Mouse (Mus musculus) bone marrow, adult 2 months (tissue): ENCODE measurements around the gene Zfp687. TPM values are rescaled to one million over a fixed set of nuclear protein-coding genes. Genes with fewer than 3 reads are reported as not detected.

Experiments used
- H3K27ac ChIP-seq: fragments of 200-500 bp; 2 replicates; pipeline ENCODE4 v1.5.1; 2012; ENCODE audit warnings: low read depth, mild to moderate bottlenecking, control low read depth, inconsistent platforms, low read length; ENCODE audit not compliant: control insufficient read depth, poor library complexity, insufficient read depth
- H3K4me1 ChIP-seq: fragments of 200-500 bp; 2 replicates; pipeline ENCODE4 v1.6.1; 2011; ENCODE audit warnings: low read length; ENCODE audit not compliant: control insufficient read depth, insufficient read depth
- H3K4me3 ChIP-seq: fragments of 200-500 bp; replicated peaks from 2 replicates; pipeline ENCODE3; 2011; ENCODE audit warnings: mild to moderate bottlenecking, low read depth, low read length, control low read depth; ENCODE audit not compliant: control insufficient read depth
- CTCF ChIP-seq: fragments of 200-500 bp; IDR thresholded peaks from 2 replicates; pipeline ENCODE4 v1.5.1; 2011; ENCODE audit warnings: low read length, control low read depth; ENCODE audit not compliant: control insufficient read depth, insufficient read depth
- POLR2A ChIP-seq: fragments of 200-500 bp; IDR thresholded peaks from 2 replicates; pipeline ENCODE4 v1.6.1; 2011; ENCODE audit warnings: low read depth, mild to moderate bottlenecking, control low read depth, low read length, borderline replicate concordance; ENCODE audit not compliant: control insufficient read depth
- WGBS: fragments of 180-500 bp; shearing (Covaris S2); methylation state at CpG from one replicate; pipeline ENCODE4 v1.1.7; 2018; 5-methylcytosine and 5-hydroxymethylcytosine counted together
- polyA plus RNA-seq: library from polyadenylated mRNA; stranded (reverse); fragments of >200 nt; gene quantifications from 2 replicates; pipeline ENCODE4 v1.2.4, GENCODE M21; 2011; ENCODE audit warnings: low replicate concordance; ENCODE audit not compliant: missing spikeins, insufficient read depth, insufficient read length

Zfp687 gene
- polyA plus RNA-seq, 1 experiment: 21.1 TPM

DNA sequence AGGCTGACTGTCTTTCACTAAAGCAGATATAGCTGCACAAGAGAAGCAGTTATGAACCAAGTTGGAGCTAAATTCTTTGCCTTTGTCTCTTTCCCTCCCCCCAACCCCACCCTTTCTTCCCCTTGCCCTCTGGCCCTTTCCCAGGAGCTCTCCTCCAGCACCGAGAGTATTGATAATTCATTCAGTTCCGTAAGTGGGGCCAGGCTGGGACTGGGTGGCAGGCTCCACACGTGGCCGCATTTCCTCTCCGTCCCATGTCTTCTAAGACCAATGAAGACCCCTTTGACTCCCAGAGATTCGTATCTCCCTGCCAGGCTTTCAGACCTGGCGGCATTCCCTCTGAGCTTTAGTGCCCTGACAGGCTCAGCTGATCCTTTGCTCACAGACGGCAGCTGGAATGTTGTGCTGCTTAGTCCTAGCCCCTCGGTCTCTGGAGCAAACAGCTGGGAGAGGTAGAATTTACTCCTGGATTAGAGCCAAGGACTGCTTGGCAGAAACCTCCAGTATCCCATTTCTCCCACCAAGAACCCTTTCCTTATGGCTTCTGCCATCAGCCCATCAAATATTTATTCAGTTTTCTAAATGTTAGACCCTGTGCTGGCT lies 26.0 kb downstream of the Zfp687 start:
- Histone ChIP-seq H3K4me1 (no peaks in the 10 kb centered on the region), H3K27ac (no peak overlapping the region), H3K4me3 (no peak overlapping the region)
- 82% methylated on average over 9 of the region's 9 CpGs for WGBS
- TF ChIP-seq POLR2A: no peak
- TF ChIP-seq CTCF: no peak

DNA sequence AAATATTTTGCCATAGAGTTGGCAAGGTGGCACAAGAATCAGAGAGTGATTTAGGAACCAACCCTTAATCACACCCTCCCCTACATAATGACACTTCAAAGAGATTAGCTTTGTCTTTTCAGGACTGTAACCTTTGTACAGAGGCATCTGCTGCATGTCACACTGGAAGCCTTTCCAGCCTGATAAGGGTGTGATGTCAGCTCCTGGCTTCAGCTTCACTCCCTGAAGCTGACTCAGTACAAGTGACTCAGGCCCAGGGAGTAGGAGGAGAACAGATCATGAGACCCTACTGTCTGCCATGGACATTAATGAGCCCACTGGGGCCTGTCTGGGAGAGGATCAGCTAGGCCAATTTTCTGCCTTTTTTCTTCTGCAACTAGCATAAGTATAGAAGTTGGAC lies 27.7 kb downstream of the Zfp687 start:
- Histone ChIP-seq H3K4me3 (no peak overlapping the region), H3K4me1 (no peaks in the 10 kb centered on the region), H3K27ac (no peak overlapping the region)
- TF ChIP-seq CTCF: no peak
- TF ChIP-seq POLR2A: no peak

DNA sequence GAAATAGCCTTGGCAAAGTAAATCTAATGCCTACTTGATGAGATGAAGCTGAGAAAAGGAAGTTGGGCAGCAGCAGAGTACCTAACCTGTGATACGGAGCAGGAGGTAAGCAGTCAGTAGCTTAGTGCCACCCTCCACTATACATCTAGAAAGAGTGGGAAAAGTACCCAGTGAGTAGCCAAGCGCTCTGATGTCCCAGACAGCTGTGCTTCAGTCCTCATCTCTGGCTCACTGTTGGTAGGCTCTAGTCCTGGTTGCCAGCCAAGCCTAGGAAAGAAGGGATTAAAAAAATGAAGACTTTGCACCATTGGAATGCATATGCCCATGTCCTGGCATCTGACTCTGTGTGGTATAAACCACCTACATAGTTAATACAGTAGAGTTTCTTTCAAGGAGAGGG lies 29.7 kb downstream of the Zfp687 start:
- WGBS: 82% methylated on average over 2 of the region's 2 CpGs
- Histone ChIP-seq H3K27ac (no peak overlapping the region), H3K4me1 (no peaks in the 10 kb centered on the region), H3K4me3 (no peak overlapping the region)
- TF ChIP-seq CTCF (no peak), POLR2A (no peak)

DNA sequence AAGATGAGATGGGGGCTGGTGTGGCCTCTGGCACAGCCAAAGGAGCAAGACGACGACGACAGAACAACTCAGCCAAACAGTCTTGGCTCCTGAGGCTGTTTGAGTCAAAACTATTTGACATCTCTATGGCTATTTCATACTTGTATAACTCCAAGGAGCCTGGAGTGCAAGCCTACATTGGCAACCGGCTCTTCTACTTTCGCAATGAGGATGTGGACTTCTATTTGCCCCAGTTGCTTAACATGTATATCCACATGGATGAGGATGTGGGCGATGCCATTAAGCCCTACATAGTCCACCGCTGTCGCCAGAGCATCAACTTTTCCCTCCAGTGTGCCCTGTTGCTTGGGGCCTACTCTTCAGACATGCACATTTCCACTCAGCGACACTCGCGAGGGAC lies 30.9 kb downstream of the Zfp687 start:
- H3K27ac ChIP-seq: no peak overlapping the region
- no peak for TF ChIP-seq CTCF
- TF ChIP-seq POLR2A: no peak
- no peaks in the 10 kb centered on the region for H3K4me1 ChIP-seq
- H3K4me3 ChIP-seq: no peak overlapping the region
- 75% methylated on average over 11 of the region's 11 CpGs for WGBS

DNA sequence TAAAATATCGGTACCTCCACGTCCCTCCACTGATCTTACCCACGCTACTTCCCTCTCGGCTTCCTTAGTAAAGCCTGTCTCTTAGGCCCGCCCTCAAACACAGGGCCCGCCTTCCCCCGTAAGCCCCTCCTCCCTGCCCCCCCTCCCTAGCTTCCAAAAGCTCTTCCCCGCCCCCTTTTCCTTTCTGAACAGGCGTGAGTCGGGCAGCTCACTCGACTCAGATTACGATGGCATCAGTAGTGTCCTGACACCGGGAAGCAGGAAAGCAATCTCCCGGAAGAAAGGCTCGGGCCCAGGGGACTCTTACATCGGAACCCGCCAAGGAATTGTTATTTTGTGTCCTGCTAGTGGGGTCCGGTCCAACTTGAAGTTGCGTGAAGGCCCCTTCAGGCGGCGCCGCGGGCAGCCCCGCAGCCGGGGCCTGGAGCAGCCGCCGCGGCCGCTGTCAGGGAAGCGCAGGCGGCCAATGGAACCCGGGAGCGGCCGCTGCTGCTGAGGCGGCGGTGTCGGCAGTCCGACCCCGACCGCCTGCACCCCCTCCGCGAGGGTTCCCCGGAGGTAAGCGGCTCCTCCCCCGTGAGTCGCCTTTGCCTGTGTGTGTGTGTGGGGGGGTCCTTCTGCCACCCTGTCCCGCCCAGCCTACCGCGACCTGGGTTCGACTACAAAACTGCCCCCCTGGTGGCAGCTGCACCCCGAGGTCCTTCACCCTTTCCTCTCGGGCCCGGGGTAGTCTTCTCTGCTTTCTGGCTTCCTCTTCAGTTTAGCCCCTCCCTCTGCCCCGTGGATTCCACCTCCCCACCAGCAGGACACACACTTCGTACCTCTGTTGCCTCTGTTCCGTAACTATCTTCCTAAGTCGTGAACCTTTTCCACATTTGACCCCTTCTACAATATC lies 40.5 kb downstream of the Zfp687 start, which contains the start of gene Pi4kb:
Pi4kb (plus strand) TSS at position 204 of the 895 bp plus-strand sequence.
- TF ChIP-seq POLR2A (peak; percentile 46; the same call in 1 of the 2 replicates), CTCF (peak; percentile 1; the same call in 1 of the 2 replicates)
- Histone ChIP-seq H3K4me3 (peak within 1 kb of the TSS; percentile 75), H3K4me1 (no peaks in the 10 kb centered on the region; the same call in 1 of the 2 replicates), H3K27ac (peak within 1 kb of the TSS; percentile 94)
- WGBS: under 1% methylated on average over 57 of the region's 57 CpGs

DNA sequence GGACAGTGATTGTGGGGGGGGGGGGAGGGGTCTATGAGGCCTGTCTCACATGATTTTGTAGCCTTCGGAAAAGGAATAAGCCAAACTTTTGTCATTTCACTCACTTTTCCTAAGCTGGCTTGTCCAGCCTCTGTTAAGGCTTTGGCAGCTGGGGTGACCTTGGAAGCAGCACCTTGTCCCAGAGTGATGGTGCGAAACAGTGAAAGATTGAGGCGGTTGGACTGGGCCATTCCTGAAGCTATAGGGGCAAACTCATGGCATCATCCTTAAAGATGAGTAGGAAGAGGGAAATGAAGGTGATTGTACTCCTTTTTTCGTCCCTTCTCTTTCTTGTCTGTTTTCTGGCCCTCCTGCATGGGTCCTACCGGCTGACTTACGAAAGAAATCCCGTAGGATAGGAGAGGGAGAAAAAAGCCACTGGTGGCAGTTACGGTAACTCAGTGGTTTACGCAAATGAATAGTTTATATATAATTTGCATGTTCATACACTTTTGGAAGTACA lies 41.2 kb downstream of the Zfp687 start:
- no peak overlapping the region for H3K27ac ChIP-seq
- TF ChIP-seq CTCF (no peak), POLR2A (no peak)
- 25% methylated on average over 9 of the region's 9 CpGs for WGBS
- H3K4me1 ChIP-seq: no peaks in the 10 kb centered on the region; the same call in 1 of the 2 replicates
- peak overlapping the region; percentile 75 for H3K4me3 ChIP-seq

DNA sequence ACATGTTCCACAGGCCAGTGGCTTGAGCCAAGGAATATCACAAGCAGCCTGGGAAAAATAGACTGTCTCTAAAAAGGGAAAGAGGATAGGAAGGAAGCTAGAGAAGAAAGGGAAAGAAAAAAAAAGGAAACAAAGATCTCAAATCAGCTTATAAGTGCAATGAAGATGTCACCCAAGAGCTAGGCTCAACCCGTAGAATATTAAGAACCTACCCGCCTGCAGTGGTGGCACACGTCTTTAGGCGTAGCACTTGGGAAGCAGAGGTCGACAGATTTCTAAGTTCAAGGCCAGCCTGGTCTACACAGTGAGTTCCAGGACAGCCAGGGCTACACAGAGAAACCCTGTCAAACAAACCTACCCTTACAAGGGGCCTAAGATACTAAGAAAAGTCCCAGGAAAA lies 41.6 kb downstream of the Zfp687 start:
- TF ChIP-seq CTCF (no peak), POLR2A (no peak)
- H3K4me3 ChIP-seq: no peak overlapping the region
- no peaks in the 10 kb centered on the region; the same call in 1 of the 2 replicates for H3K4me1 ChIP-seq
- WGBS: 77% methylated on average over 5 of the region's 5 CpGs
- no peak overlapping the region for H3K27ac ChIP-seq

DNA sequence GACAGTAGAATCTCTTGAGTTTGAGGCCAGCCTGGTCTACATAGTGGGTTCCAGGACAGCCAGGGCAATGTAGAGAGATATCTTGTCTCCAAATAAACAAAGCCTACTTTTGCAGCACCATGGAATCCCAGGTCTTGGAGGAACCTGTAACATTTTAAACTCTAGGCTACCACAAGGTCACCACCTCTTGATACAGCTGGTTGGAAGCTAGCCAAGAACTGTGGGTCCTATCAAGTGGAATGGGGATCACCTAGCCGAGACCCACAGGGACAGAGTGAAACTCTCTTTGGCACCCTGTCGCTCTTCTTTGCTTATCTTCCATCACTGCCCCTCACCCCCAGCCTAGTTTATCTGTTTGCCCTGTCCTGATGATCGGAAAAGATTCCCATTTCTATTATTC lies 42.7 kb downstream of the Zfp687 start:
- Histone ChIP-seq H3K4me3 (no peak overlapping the region), H3K27ac (no peak overlapping the region), H3K4me1 (no peaks in the 10 kb centered on the region; the same call in 1 of the 2 replicates)
- TF ChIP-seq POLR2A (no peak), CTCF (no peak)
- WGBS: 65% methylated on average over 3 of the region's 3 CpGs

DNA sequence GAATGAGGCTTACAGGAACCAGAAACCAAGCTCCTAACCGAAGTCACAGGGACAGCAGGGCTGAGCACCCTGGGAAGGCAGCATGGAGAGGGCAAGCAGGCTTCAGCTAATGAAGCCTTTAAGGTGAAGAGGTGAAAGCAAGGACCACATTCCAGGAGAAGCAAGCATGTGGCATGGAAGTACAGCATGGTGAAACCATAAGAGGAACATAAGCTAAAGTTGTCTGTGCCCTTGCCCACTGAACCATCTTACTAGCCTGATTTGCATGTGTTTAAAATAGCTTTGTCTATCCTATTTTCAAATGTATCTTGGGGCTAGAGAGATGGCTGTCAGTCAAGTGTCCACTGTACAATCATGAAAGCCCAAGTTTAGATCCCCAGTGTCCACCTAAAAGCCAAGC lies 49.4 kb downstream of the Zfp687 start:
- Histone ChIP-seq H3K27ac (peak overlapping the region; percentile 66), H3K4me1 (peaks cover 3% of the 10 kb centered on the region; the same call in 1 of the 2 replicates), H3K4me3 (no peak overlapping the region)
- TF ChIP-seq CTCF (no peak), POLR2A (no peak)
- 58% methylated on average over 1 of the region's 1 CpGs for WGBS
